Mouse (Mus musculus) right cerebral cortex, postnatal 10 days (tissue): ENCODE measurements at regions not wholly inside any gene's neighbourhood (a gene's known extent, or its start where the extent isn't known, plus 50 kb on each side); places are given as distances from the start of the nearest gene placed in this dataset.

ENCODE experiments used
- DNase-seq, 2 experiments: peaks; one replicate each; pipeline ENCODE4 v3.0.0; 2021; ENCODE audit warnings: low spot score in 2 of 2

DNA sequence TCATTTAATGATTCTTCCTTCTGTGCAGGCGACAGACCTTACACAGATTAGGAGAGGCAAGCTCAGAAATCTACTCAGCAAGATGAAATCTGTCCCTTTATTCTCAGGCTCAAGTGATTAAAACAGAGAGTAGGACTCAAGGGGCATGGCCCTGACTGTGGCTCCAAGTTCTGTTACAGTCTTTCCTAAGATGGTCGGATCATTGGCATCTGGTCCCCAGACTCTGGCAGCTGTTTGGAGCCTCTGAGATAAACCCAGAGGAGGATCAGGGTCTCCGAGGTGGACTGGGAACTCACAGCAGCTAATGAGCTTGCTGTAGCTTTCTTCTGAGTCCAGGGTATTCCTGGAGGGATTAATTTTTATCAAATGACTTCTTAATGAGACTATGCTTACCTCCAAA, 51.7 kb upstream of the Hs3st2 start:
- no peak for DNase-seq
